Mouse (Mus musculus): ENCODE data around the gene Serpina1f. TPM values are rescaled to one million over a fixed set of nuclear protein-coding genes. Genes with fewer than 3 reads are reported as not detected.
"Not testable (repeated sequence)": the region's sequence is repeated elsewhere in the genome, so short reads cannot be mapped to it uniquely, and the experiment has no call there.

Gene Serpina1f
- polyA plus RNA-seq, 1 experiment from 2014 or later: not detected

DNA sequence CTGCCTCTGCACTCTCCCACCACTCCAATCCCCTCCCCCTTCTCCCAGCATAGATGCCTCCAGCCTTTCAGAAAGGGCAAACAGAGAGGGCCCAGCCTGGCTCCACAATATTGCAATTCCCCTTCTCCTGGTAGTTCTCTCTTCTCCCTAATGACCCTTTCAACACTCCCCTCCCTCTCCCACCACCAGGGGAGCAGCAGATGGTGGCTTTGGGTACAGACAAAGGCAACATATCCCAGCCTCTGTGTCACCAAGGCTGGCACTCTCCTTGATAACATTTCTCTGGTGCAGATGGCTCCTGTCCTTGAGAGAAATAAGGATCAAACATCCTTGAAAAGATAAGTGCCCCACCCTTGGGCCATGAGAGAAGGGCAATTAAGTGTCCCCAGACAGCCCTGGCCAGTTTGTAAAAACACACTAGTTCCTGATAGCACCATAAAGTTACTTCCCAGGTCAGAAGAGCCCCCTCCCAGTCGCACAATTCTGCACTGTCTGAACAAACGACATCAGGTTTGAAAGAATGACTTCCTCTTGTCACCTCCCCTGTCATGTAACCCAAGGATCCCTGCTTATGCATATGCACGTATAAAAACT lies 7.0 kb downstream of the Serpina1f start:
- Histone ChIP-seq H3K27me3 (ENCODE audit: control insufficient read depth, insufficient read depth, low read length) (no peaks in the 10 kb centered on the region), H3K9ac (ENCODE audit: low read length) (no peak overlapping the region), H3K4me1 (ENCODE audit: control insufficient read depth, insufficient read depth, low read length) (no peaks in the 10 kb centered on the region), H3K4me2 (ENCODE audit: low read depth) (no peak overlapping the region), H3K27ac (ENCODE audit: low read depth, low read length) (no peak overlapping the region), H3K9me3 (ENCODE audit: control insufficient read depth, low read length) (no peaks in the 10 kb centered on the region), H3K4me3 (ENCODE audit: low read depth, low read length) (no peak overlapping the region), H3K36me3 (ENCODE audit: control insufficient read depth, insufficient read depth, low read length) (no peaks in the 10 kb centered on the region)
- DNase-seq (ENCODE audit: low spot score) (peak; percentile 23), ATAC-seq (ENCODE audit: insufficient read depth, low FRiP score, low TSS enrichment) (no peak)
- 25% methylated on average over 3 of the region's 3 CpGs for WGBS

DNA sequence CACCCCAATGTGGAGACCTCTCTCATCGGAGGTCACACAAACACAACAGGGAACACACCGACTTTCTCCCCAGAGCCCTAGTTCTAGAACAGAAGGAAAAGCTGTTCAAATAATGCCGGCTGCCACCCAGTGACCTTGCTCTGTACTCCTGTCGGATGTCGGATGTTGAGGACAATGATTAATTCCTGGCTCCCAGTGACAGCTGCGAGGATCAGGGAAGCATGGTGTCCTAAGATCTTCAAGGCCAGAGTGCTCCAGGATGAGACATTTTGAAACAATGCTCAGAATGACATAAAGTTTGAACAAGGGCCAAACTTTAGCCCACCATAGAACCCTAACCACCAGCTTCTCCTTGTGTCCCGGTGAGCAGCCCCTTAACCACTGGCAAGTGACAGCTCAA lies 8.3 kb downstream of the Serpina1f start:
- Histone ChIP-seq H3K27ac (ENCODE audit: low read depth, low read length) (no peak overlapping the region), H3K4me2 (ENCODE audit: low read depth) (no peak overlapping the region), H3K4me1 (ENCODE audit: control insufficient read depth, insufficient read depth, low read length) (no peaks in the 10 kb centered on the region), H3K36me3 (ENCODE audit: control insufficient read depth, insufficient read depth, low read length) (no peaks in the 10 kb centered on the region), H3K4me3 (ENCODE audit: low read depth, low read length) (no peak overlapping the region), H3K9me3 (ENCODE audit: control insufficient read depth, low read length) (no peaks in the 10 kb centered on the region), H3K27me3 (ENCODE audit: control insufficient read depth, insufficient read depth, low read length) (no peaks in the 10 kb centered on the region), H3K9ac (ENCODE audit: low read length) (no peak overlapping the region)
- ATAC-seq (ENCODE audit: insufficient read depth, low FRiP score, low TSS enrichment): no peak
- no peak for DNase-seq (ENCODE audit: low spot score)
- WGBS: 48% methylated on average over 7 of the region's 7 CpGs

DNA sequence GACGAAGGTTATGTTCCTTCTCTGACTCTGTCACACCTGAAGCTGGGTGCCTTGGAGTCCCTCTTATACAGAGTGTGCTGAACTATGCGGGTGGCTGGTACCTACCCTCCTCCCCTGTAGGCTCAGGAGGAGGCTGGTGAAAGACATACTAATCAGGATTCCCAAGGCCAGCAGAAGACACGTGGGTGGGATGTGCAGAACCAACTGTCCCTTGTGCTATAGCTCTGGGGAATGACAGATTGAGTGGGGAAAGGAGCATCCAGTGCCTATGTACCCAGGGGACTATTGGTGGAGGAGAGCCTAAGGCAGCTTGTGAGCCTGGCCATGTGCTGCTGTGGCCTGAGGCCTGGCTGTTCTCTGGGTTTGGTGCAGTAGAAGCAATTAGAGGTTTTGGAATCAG lies 9.3 kb downstream of the Serpina1f start:
- H3K4me2 ChIP-seq (ENCODE audit: low read depth): no peak overlapping the region
- H3K9ac ChIP-seq (ENCODE audit: low read length): no peak overlapping the region
- H3K36me3 ChIP-seq (ENCODE audit: control insufficient read depth, insufficient read depth, low read length): no peaks in the 10 kb centered on the region
- H3K9me3 ChIP-seq (ENCODE audit: control insufficient read depth, low read length): no peaks in the 10 kb centered on the region
- no peak overlapping the region for H3K27ac ChIP-seq (ENCODE audit: low read depth, low read length)
- no peaks in the 10 kb centered on the region for H3K4me1 ChIP-seq (ENCODE audit: control insufficient read depth, insufficient read depth, low read length)
- DNase-seq (ENCODE audit: low spot score) (no peak), ATAC-seq (ENCODE audit: insufficient read depth, low FRiP score, low TSS enrichment) (no peak)
- no peaks in the 10 kb centered on the region for H3K27me3 ChIP-seq (ENCODE audit: control insufficient read depth, insufficient read depth, low read length)
- H3K4me3 ChIP-seq (ENCODE audit: low read depth, low read length): no peak overlapping the region
- WGBS: 79% methylated on average over 3 of the region's 3 CpGs

DNA sequence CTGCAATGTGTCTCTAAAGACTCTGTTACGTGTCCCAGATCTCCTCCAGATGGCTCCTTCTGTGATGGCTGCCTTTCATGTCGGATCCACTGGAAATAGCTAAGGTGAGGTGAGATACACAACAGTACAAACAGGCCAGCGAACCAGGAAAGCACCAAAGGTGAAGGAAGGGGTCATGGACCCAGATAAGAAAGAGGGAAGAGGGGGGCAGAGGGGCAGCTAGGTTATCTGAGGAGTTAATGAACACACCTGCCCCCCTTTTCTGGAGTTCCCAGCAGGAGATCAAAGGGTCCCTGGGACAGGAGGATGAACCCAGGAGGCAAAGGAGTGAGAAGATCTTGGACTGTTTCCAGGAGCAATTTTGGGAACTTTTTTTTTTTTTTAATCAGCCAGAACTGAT lies 9.9 kb downstream of the Serpina1f start:
- Histone ChIP-seq H3K36me3 (ENCODE audit: control insufficient read depth, insufficient read depth, low read length) (no peaks in the 10 kb centered on the region), H3K4me1 (ENCODE audit: control insufficient read depth, insufficient read depth, low read length) (no peaks in the 10 kb centered on the region), H3K27me3 (ENCODE audit: control insufficient read depth, insufficient read depth, low read length) (no peaks in the 10 kb centered on the region), H3K27ac (ENCODE audit: low read depth, low read length) (no peak overlapping the region), H3K4me3 (ENCODE audit: low read depth, low read length) (no peak overlapping the region), H3K9me3 (ENCODE audit: control insufficient read depth, low read length) (no peaks in the 10 kb centered on the region), H3K9ac (ENCODE audit: low read length) (no peak overlapping the region), H3K4me2 (ENCODE audit: low read depth) (no peak overlapping the region)
- no peak for DNase-seq (ENCODE audit: low spot score)
- WGBS: 86% methylated on average over 3 of the region's 3 CpGs
- no peak for ATAC-seq (ENCODE audit: insufficient read depth, low FRiP score, low TSS enrichment)

DNA sequence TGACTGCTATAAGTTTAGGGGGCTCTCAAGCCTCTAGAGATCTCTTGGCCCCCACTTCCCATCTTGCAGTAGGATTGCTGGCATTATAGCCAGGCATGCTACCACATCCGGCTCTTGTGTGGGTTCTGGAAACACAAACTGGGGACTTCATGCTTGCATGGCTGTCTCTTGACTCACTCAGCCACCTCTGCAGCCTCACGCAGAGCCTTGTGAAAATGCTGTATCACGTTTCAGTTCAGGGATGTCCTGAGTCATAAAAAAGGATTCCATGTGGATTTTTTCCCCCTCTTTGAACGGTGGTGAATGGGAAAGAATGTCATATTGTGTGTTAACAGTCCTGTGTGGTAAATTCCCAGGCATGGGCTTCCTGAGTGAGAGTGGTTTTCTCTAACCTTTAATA lies 11.6 kb downstream of the Serpina1f start:
- Histone ChIP-seq H3K27me3 (ENCODE audit: control insufficient read depth, insufficient read depth, low read length) (no peaks in the 10 kb centered on the region), H3K9me3 (ENCODE audit: control insufficient read depth, low read length) (no peaks in the 10 kb centered on the region), H3K4me1 (ENCODE audit: control insufficient read depth, insufficient read depth, low read length) (no peaks in the 10 kb centered on the region), H3K4me3 (ENCODE audit: low read depth, low read length) (no peak overlapping the region), H3K4me2 (ENCODE audit: low read depth) (no peak overlapping the region), H3K36me3 (ENCODE audit: control insufficient read depth, insufficient read depth, low read length) (no peaks in the 10 kb centered on the region), H3K27ac (ENCODE audit: low read depth, low read length) (no peak overlapping the region), H3K9ac (ENCODE audit: low read length) (no peak overlapping the region)
- no peak for ATAC-seq (ENCODE audit: insufficient read depth, low FRiP score, low TSS enrichment)
- 55% methylated on average over 4 of the region's 4 CpGs for WGBS
- DNase-seq (ENCODE audit: low spot score): no peak

DNA sequence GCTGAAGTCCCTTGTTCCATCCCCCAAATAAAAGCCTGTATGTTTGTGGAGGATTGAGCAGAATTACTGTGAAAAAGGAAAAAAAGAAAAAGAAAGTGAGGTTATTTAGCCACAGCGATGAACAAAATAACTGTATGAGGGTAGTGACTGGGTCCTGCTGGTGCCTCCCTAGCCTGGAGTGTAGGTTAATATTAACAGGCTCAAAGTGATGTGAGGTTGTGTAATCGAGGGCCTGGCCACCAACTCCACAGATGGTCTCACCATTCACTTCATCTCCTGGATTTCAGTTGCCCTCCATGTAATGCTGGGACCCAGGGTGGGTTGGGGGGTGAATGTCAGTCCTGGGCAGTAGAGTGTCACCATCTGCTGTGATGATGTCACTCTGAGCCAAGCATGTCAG lies 13.6 kb downstream of the Serpina1f start:
- Histone ChIP-seq H3K36me3 (ENCODE audit: control insufficient read depth, insufficient read depth, low read length) (no peaks in the 10 kb centered on the region), H3K4me3 (ENCODE audit: low read depth, low read length) (no peak overlapping the region), H3K9ac (ENCODE audit: low read length) (no peak overlapping the region), H3K4me2 (ENCODE audit: low read depth) (no peak overlapping the region), H3K27me3 (ENCODE audit: control insufficient read depth, insufficient read depth, low read length) (no peaks in the 10 kb centered on the region), H3K9me3 (ENCODE audit: control insufficient read depth, low read length) (no peaks in the 10 kb centered on the region), H3K27ac (ENCODE audit: low read depth, low read length) (no peak overlapping the region), H3K4me1 (ENCODE audit: control insufficient read depth, insufficient read depth, low read length) (no peaks in the 10 kb centered on the region)
- no peak for ATAC-seq (ENCODE audit: insufficient read depth, low FRiP score, low TSS enrichment)
- no peak for DNase-seq (ENCODE audit: low spot score)
- 80% methylated on average over 2 of the region's 2 CpGs for WGBS

DNA sequence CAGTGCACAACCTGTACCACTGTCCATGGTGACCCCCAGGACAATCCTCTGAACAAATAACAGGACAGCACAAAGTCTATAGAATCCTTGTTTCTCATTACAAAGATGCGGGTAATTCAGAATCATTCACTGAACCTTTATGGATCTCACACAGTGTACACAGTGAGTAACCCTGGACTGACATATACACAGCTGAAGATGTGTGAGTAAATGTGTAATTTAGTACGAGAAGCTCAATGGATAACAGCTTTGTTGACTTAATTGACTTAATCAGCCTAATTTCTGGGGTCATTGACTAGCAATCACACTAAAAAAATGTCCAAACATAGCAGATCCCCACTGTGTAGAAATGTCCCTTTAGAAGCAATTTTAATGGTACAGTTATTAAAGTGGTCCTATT lies 14.2 kb downstream of the Serpina1f start:
- no peak overlapping the region for H3K9ac ChIP-seq (ENCODE audit: low read length)
- ATAC-seq (ENCODE audit: insufficient read depth, low FRiP score, low TSS enrichment): no peak
- no peak overlapping the region for H3K4me3 ChIP-seq (ENCODE audit: low read depth, low read length)
- H3K9me3 ChIP-seq (ENCODE audit: control insufficient read depth, low read length): no peaks in the 10 kb centered on the region
- H3K36me3 ChIP-seq (ENCODE audit: control insufficient read depth, insufficient read depth, low read length): no peaks in the 10 kb centered on the region
- 86% methylated on average over 2 of the region's 2 CpGs for WGBS
- H3K4me1 ChIP-seq (ENCODE audit: control insufficient read depth, insufficient read depth, low read length): no peaks in the 10 kb centered on the region
- no peaks in the 10 kb centered on the region for H3K27me3 ChIP-seq (ENCODE audit: control insufficient read depth, insufficient read depth, low read length)
- H3K4me2 ChIP-seq (ENCODE audit: low read depth): no peak overlapping the region
- DNase-seq (ENCODE audit: low spot score): no peak
- no peak overlapping the region for H3K27ac ChIP-seq (ENCODE audit: low read depth, low read length)

DNA sequence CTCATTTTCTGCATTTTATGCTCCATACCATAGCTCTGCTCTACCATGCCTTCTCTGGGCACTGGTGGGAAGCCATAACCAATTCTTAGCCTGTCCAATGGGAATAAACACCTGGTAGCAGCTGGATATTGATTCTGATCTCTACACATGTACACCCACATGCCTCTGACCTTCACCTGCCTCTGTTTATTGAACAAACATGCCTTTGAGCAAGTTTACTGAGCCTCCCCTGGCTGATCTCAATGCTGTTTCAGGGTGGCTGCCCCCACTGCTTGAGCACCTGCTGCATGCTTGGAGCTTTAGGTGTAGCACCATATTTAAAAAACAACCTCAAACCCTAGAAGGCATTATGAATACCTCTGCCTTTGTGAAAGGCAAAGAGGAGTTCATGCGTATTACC lies 15.5 kb downstream of the Serpina1f start:
- not testable (repeated sequence) for H3K4me1 ChIP-seq (ENCODE audit: control insufficient read depth, insufficient read depth, low read length); H3K4me2 ChIP-seq (ENCODE audit: low read depth); H3K9me3 ChIP-seq (ENCODE audit: control insufficient read depth, low read length); DNase-seq (ENCODE audit: low spot score); H3K9ac ChIP-seq (ENCODE audit: low read length); H3K36me3 ChIP-seq (ENCODE audit: control insufficient read depth, insufficient read depth, low read length); ATAC-seq (ENCODE audit: insufficient read depth, low FRiP score, low TSS enrichment); H3K27me3 ChIP-seq (ENCODE audit: control insufficient read depth, insufficient read depth, low read length); H3K4me3 ChIP-seq (ENCODE audit: low read depth, low read length); H3K27ac ChIP-seq (ENCODE audit: low read depth, low read length)
- WGBS: 100% methylated on average over 1 of the region's 1 CpGs

DNA sequence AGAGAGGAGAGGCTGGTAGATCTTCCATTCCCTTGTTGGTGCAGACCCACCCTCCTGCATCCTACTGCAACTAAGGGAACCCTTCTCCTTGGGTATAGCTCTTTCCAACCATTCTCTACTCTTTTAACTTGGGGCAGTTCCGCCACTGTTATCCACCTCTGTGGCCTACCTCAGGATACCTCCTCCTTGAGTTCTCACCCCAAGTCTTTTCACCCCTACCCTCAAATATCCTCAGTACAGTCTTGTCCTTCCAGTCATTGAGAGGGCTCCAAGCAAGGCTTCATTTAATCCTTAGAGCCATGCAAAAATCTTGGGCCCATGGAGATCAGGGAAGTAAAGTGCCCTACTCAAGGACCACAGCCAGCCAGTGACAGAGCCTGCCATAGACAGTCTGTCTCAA lies 19.3 kb downstream of the Serpina1f start, which contains the start of gene Serpina16:
TSS of gene Serpina16 (minus strand) at position 101 of the 400 bp plus-strand sequence.
- Histone ChIP-seq H3K9me3 (ENCODE audit: control insufficient read depth, low read length) (no peaks in the 10 kb centered on the region), H3K27ac (ENCODE audit: low read depth, low read length) (no peak within 1 kb of the TSS), H3K27me3 (ENCODE audit: control insufficient read depth, insufficient read depth, low read length) (no peaks in the 10 kb centered on the region), H3K4me3 (ENCODE audit: low read depth, low read length) (no peak within 1 kb of the TSS), H3K4me2 (ENCODE audit: low read depth) (no peak within 1 kb of the TSS), H3K9ac (ENCODE audit: low read length) (no peak within 1 kb of the TSS), H3K36me3 (ENCODE audit: control insufficient read depth, insufficient read depth, low read length) (no peaks in the 10 kb centered on the region), H3K4me1 (ENCODE audit: control insufficient read depth, insufficient read depth, low read length) (no peaks in the 10 kb centered on the region)
- no peak for ATAC-seq (ENCODE audit: insufficient read depth, low FRiP score, low TSS enrichment)
- 94% methylated on average over 1 of the region's 1 CpGs for WGBS
- no peak for DNase-seq (ENCODE audit: low spot score)

Data from neural tube, embryonic 11.5 days (tissue).